Mouse (Mus musculus): ENCODE measurements at regions not wholly inside any gene's neighbourhood (a gene's known extent, or its start where the extent isn't known, plus 50 kb on each side); places are given as distances from the start of the nearest gene placed in this dataset.

- TF ChIP-seq ZC3H11A (IDR thresholded peaks at IDR 0.05; ENCODE audit: borderline replicate concordance, low read depth, low read length) (no peak), ZNF384 (IDR thresholded peaks at IDR 0.05; ENCODE audit: low read depth, low read length) (no peak)
Measured at GRCm38 (mm10) chr2:11383815-11384214, 170.1 kb downstream of the Pfkfb3 start.
